Mouse (Mus musculus) cerebellum, adult 11 months (tissue): ENCODE results near the gene Arid1a.

Source experiments
- DNase-seq: peaks from one replicate; pipeline ENCODE4 v3.0.0; 2022

Arid1a gene

GRCm38 (mm10) chr4:133730122-133730521 lies 26.4 kb downstream of the Arid1a start:
- no peak for DNase-seq

DNA sequence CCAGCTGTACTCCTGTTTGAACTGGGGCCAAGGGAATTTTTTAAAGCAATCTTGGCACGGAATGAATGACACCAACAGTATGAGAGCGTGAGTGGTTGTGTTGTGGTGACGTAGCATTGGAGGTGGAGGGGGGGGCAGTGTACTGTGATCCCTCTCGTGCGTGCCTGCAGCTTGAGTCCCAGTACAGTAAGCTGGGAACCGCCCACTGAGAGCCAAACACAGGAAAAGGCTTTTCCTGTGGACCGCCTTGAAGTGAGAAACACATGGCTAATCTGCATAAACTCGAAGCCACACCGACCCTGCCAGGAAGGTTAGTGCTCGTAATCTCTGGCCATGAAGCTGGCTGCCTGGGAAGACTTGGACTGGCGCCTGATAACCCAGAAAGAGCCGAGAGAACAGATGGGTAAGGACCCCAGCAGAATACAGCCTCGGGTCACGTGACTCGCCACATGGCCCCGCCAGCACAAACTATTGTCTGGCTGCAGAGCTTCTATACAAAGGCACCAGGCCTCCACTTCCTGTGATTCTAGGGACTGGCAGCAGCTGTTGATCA lies 27.0 kb downstream of the Arid1a start:
- peak; percentile 91 for DNase-seq

- peak; percentile 26 for DNase-seq
Observed at GRCm38 (mm10) chr4:133729007-133729406, 27.6 kb downstream of the Arid1a start.

DNA sequence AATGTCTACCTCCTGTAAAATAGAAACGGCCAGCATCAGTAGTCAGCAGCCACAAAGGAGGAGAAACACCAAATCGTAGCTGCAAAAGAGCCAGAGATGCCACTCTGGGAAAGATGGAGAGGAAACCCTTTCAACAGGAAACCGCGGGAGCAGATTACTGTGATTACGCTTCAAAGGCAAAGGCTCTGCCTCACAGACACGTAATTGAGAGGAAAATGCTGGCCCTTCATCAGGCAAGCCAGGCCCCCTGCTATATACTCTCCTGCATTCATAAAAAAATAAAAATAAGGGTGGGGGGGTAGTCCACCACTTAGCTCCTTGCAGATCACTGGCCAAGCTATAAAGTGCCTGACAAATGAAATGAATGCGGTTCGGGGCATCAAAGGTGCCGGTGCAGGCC lies 28.3 kb downstream of the Arid1a start:
- no peak for DNase-seq

- DNase-seq, result no peak
Observed at GRCm38 (mm10) chr4:133725706-133726105, 30.9 kb downstream of the Arid1a start.

DNA sequence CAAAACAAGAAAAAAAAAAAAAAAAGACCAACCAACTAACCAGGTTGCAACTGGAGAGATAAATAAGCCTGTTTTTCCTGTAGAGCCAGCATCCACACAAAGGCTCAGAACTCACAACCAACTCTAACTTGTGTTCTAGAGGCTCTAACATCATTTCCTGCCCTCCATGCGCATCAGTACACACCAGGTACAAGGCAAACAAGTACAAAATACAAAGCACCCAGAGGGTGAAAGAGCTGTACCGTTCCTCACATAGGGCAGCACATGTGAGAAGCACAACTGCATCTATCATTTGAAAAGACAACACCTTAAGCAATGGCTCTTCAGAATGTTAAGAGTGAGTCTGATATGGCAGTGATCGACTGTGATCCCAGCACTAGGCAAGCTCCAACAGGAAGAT lies 36.8 kb downstream of the Arid1a start:
- DNase-seq, result no peak

- DNase-seq, result no peak
Observed at GRCm38 (mm10) chr4:133712755-133713154, 43.8 kb downstream of the Arid1a start.

DNA sequence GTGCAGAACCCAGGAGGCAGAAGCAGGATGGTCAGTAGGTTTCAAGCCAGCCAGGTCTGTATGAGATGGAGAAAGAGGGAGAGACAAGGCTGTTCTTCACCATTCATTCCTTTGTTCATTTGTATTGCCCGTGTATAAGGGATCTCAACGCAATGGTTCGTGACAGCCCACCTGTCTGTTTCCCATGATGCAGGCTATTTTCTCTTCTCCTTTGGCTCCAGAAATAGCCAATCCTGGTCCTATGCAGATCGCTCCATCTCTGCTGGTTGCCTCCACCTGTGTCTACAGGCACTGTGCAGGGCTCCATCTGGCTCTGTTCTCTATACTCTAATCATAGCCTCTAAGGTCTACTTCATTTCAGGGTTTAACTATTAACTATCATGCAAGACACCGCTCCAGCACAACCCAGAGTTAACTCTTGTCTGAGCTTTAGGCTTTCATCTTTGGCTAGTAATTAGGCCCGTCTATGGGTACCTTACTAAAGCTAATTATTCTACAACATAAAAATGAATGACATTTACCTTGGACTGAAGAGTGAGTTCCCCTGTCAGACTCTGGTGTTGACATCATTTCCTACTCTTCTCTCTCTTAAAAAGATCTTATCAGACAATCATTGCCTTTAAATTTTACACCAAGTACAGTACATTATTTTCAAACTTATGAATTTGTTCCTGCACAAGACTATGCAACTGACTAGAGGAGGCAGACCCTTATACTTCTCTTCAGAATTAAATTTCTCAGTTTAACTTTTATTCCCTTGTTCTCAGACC lies 45.1 kb downstream of the Arid1a start:
- peak; percentile 35 for DNase-seq

- no peak for DNase-seq
Observed at GRCm38 (mm10) chr4:133709395-133709794, 47.2 kb downstream of the Arid1a start.

GRCm38 (mm10) chr4:133707464-133707863 lies 49.1 kb downstream of the Arid1a start:
- DNase-seq, result no peak

GRCm38 (mm10) chr4:133706956-133707355 lies 49.6 kb downstream of the Arid1a start:
- peak; percentile 56 for DNase-seq

DNA sequence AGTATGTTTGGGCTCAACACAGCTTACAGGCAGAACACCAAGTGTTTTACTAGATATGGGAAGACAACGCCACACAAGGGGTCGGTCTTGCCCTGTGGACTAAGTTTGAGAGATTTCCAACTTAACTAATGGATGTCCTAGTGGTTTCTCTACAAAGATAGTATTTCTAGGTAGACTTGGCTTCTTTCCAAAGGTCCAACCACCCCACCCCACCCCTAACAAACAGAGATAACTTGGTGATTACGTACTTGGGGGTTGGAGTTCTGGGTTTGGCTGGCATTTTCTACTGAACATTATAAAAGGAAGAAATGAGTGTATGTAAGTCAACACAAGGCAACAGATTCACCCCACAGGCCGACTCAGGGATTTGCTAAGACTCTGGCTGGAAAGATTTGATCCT lies 51.5 kb downstream of the Arid1a start:
- no peak for DNase-seq

DNA sequence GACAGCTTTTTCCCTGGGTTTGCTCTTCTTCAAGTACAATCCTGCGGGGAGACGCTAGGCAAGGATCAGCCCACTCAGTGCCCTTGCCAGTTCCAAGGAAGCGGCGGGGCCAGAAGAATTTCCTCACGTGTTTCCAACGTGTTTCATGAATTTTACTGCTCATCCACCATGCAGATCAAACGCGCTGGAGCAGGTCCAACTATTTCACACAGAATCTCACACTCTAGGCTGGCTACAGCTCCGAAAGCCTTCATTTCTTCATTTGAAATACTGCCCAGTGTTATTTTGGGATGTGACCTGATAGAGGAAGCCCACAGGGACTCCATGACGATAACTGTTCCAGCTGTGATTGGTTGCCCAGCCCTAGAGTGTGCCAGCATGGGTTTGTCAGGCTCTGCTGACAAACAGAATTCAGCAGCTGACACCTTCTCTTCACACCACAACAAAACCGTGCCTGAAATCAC lies 55.6 kb downstream of the Arid1a start:
- DNase-seq, result no peak

GRCm38 (mm10) chr4:133695363-133695762 lies 61.2 kb downstream of the Arid1a start:
- no peak for DNase-seq

- no peak for DNase-seq
Observed at GRCm38 (mm10) chr4:133690252-133690651, 66.3 kb downstream of the Arid1a start.

GRCm38 (mm10) chr4:133688417-133689067 lies 68.0 kb downstream of the Arid1a start:
- no peak for DNase-seq

GRCm38 (mm10) chr4:133687126-133687525 lies 69.4 kb downstream of the Arid1a start:
- DNase-seq, result no peak

GRCm38 (mm10) chr4:133686512-133686911 lies 70.1 kb downstream of the Arid1a start:
- no peak for DNase-seq

GRCm38 (mm10) chr4:133680206-133680786 lies 76.3 kb downstream of the Arid1a start:
- DNase-seq, result no peak

DNA sequence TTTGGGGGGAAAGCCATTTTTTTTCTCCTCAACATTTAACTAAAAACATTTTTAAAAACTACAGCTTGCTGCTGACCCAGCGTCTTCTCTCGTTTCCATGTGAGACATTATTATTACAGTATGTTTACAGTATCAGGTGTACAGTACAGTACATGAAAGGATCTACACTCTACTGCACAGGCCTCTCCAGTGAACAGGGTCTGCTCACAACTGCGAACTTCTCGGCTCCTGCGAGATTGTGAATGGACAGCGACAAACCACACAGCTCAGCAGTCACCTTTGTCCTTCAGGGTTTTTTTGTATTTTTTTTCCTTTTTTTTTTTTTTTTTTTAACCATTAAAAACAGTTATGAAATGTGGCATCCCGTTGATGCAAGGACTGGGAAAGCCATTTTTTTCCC lies 76.9 kb downstream of the Arid1a start:
- no peak for DNase-seq

DNA sequence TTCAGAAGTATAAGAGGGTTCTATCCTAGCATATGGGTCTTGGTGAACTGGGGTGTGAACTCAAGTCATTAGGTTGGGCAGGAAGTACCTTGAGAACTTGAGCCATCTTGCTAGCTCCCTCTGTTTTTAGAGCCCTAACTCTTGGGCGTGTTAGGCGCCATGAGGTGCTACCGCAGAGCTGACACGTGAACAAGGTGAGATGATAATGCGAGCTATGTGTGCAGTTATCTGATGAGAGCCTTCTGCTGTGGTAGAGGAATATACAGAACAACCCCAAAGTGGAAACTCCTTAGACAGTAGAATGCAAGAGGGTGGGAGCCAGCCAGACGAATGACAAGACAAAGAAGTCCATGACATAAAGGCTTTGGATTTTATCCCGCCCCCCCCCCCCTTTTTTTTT lies 79.3 kb downstream of the Arid1a start:
- DNase-seq, result no peak

GRCm38 (mm10) chr4:133676189-133676588 lies 80.4 kb downstream of the Arid1a start:
- no peak for DNase-seq

DNA sequence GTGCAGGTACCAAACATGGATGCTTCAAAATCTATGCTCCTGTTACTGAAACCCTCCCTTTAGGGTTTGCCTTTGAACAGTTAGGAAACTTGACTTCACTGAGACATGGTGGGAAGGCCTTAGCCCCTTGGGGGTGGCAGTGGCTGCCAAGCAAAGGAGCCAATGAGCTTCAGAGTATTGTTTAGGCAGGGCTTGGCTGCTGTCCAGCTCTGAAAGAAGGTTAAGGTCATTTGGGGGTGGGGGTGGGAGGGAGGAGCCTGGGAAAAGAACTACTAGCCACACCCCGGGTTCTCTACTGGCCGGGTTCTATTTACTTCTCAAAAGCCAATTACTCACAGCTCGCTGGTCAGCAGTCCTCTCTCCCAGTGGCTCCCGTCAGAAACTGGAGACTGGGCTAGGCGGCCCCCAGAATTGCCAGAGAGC lies 81.0 kb downstream of the Arid1a start:
- DNase-seq, result peak; percentile 35

DNA sequence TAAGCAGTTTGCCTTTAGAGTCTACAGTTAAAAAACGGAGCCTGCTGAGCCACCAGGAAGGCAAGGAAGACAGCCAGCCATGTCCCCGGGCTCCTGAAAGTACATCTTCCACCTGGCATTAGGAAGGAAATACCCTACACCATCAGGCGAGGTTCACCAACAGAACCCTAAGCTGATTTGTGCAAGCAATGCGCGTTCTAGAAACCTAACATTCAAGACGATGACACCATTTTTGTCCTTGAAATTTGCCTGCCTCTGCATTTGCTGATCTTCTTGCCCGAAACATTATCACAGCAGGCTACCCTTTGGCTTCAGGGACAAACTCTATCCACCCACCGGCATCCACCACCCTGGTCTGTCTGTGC lies 82.3 kb downstream of the Arid1a start:
- no peak for DNase-seq
